Mouse (Mus musculus) left cerebral cortex, adult 9 months (tissue): Measurements from ENCODE around the gene Atp1b4.
"Not testable (repeated sequence)": the region's sequence is repeated elsewhere in the genome, so short reads cannot be mapped to it uniquely, and the experiment has no call there.

Experiments used
- DNase-seq, 2 experiments: peaks; one replicate each; pipeline ENCODE4 v3.0.0; 2022; ENCODE audit warnings: low spot score in 2 of 2

The Atp1b4 gene

GRCm38 (mm10) chrX:38315884-38316283, at the start of gene Atp1b4:
Atp1b4 (plus strand) TSS chrX:38316184.
- no peak for DNase-seq

- DNase-seq, result no peak
These were observed 7.4 kb upstream of the Atp1b4 start for GRCm38 (mm10) chrX:38308597-38308996.

- no peak for DNase-seq
These were observed 4.9 kb upstream of the Atp1b4 start for GRCm38 (mm10) chrX:38311054-38311453.

GRCm38 (mm10) chrX:38312910-38313625, 2.9 kb upstream of the Atp1b4 start:
- DNase-seq, result peak; percentile 10 to 14

GRCm38 (mm10) chrX:38313626-38314210, 2.3 kb upstream of the Atp1b4 start:
- no peak for DNase-seq

GRCm38 (mm10) chrX:38330695-38331406, 14.9 kb downstream of the Atp1b4 start:
- no peak for DNase-seq

GRCm38 (mm10) chrX:38334329-38335279, 18.6 kb downstream of the Atp1b4 start:
- no peak for DNase-seq

- DNase-seq, result no peak
These were observed 46.0 kb downstream of the Atp1b4 start for GRCm38 (mm10) chrX:38362016-38362415.

- DNase-seq, result not testable (repeated sequence)
These were observed 48.6 kb downstream of the Atp1b4 start for GRCm38 (mm10) chrX:38364621-38365020.

GRCm38 (mm10) chrX:38373169-38373568, 57.2 kb downstream of the Atp1b4 start:
- not testable (repeated sequence) for DNase-seq
